Mouse (Mus musculus): ENCODE measurements around the gene Zyg11b. TPM values are rescaled to one million over a fixed set of nuclear protein-coding genes. Genes with fewer than 3 reads are reported as not detected.

Zyg11b gene
- 32.0 and 39.3 TPM in 2 replicates for total RNA-seq (2023)

GRCm38 (mm10) chr4:108300670-108301373 lies at the start of gene Zyg11b:
Zyg11b (minus strand) TSS chr4:108301096.

GRCm38 (mm10) chr4:108327730-108328484 lies 27.0 kb upstream of the Zyg11b start, which contains the start of gene Coa7:
Coa7 (plus strand) TSS chr4:108328140.

GRCm38 (mm10) chr4:108217332-108218179 lies 83.3 kb downstream of the Zyg11b start, which contains the start of gene Zyg11a:
Zyg11a (minus strand) TSS chr4:108218048.

Other genes starting within 250 kb of the Zyg11b start
- gene Podn, start 204.7 kb downstream of the Zyg11b start, total RNA-seq (2023): 0.70 TPM in 1 of 2 replicates, not detected in the other
- gene Scp2, start 156.1 kb downstream of the Zyg11b start, total RNA-seq (2023): 158 and 189 TPM in 2 replicates
- not detected in 2 replicates for gene Echdc2, start 135.7 kb downstream of the Zyg11b start, total RNA-seq (2023)
- not detected in 2 replicates for gene Zyg11a, start 83.0 kb downstream of the Zyg11b start, total RNA-seq (2023)
- gene Coa7, start 27.0 kb upstream of the Zyg11b start, total RNA-seq (2023): 5.1 and 6.0 TPM in 2 replicates
- gene Shisal2a, start 82.3 kb upstream of the Zyg11b start, total RNA-seq (2023): not detected in 2 replicates
- gene Gpx7, start 105.9 kb upstream of the Zyg11b start, total RNA-seq (2023): 0.32 TPM in 1 of 2 replicates, not detected in the other
- 47.5 and 54.0 TPM in 2 replicates for gene Tut4, start 158.3 kb upstream of the Zyg11b start, total RNA-seq (2023)